Mouse (Mus musculus) midbrain, postnatal 0 days (tissue): ENCODE results near the gene Chrd. TPM values are rescaled to one million over a fixed set of nuclear protein-coding genes. Genes with fewer than 3 reads are reported as not detected.

ENCODE experiments used
- ATAC-seq: fragments of 200-750 bp; cut with Nextera tagmentation; 2 replicates; pipeline ENCODE4 v1.8.0; 2017; ENCODE audit warnings: moderate number of reproducible peaks, mild to moderate bottlenecking, moderate TSS enrichment, moderate library complexity; ENCODE audit not compliant: low FRiP score
- DNase-seq: peaks from one replicate; pipeline ENCODE4 v3.0.0-alpha.2; 2015; ENCODE audit warnings: low spot score
- H3K27ac ChIP-seq: fragments of 300-500 bp; sonication (generic); 2 replicates; pipeline ENCODE4 v1.5.1; 2014; ENCODE audit warnings: low read depth, mild to moderate bottlenecking, low read length, mixed read lengths
- H3K27me3 ChIP-seq: fragments of 300-500 bp; sonication (generic); 2 replicates; pipeline ENCODE4 v1.6.1; 2014; ENCODE audit warnings: low read length, control low read depth, mixed read lengths; ENCODE audit not compliant: insufficient read depth
- H3K36me3 ChIP-seq: fragments of 300-500 bp; sonication (generic); 2 replicates; pipeline ENCODE4 v1.6.1; 2014; ENCODE audit warnings: low read length, control low read depth, mixed read lengths; ENCODE audit not compliant: insufficient read depth
- H3K4me1 ChIP-seq: fragments of 300-500 bp; sonication (generic); 2 replicates; pipeline ENCODE4 v1.6.1; 2014; ENCODE audit warnings: mild to moderate bottlenecking, control low read depth, antibody characterized with exemption, low read length, mixed read lengths; ENCODE audit not compliant: insufficient read depth
- H3K4me2 ChIP-seq: fragments of 300-500 bp; sonication (generic); 2 replicates; pipeline ENCODE4 v1.6.1; 2014; ENCODE audit warnings: low read depth, mild to moderate bottlenecking, low read length, mixed read lengths; ENCODE audit not compliant: poor library complexity, severe bottlenecking
- H3K4me3 ChIP-seq: fragments of 300-500 bp; sonication (generic); 2 replicates; pipeline ENCODE4 v1.5.1; 2014; ENCODE audit warnings: low read depth, mild to moderate bottlenecking, low read length, moderate library complexity
- H3K9ac ChIP-seq: fragments of 300-500 bp; sonication (generic); replicated peaks from 2 replicates; pipeline ENCODE4 v1.6.1; 2014; ENCODE audit warnings: mild to moderate bottlenecking, low read length, moderate library complexity, mixed read lengths; ENCODE audit not compliant: poor library complexity, severe bottlenecking
- H3K9me3 ChIP-seq: fragments of 300-500 bp; sonication (generic); 2 replicates; pipeline ENCODE4 v1.6.1; 2016; ENCODE audit warnings: low read length, control low read depth
- CTCF ChIP-seq: IDR thresholded peaks from 2 replicates; pipeline ENCODE4 v1.5.1; 2016; ENCODE audit warnings: antibody characterized with exemption, mild to moderate bottlenecking
- WGBS: fragments of 180-500 bp; shearing (Covaris S2); extraction: QIAGEN DNeasy Blood & Tissue Kit; methylation state at CpG from one replicate; pipeline ENCODE4 v1.1.7; 2014; 5-methylcytosine and 5-hydroxymethylcytosine counted together
- polyA plus RNA-seq: library from polyadenylated mRNA; unstranded; fragments of >200 nt; fragmentation: Nextera tagmentation; extraction: Ambion mirVana; gene quantifications from 2 replicates; pipeline ENCODE4 v1.2.1, GENCODE M21; 2015
- total RNA-seq: library from RNA; depleted of rRNA; stranded (reverse); fragments of >200 nt; gene quantifications from 2 replicates; pipeline ENCODE4 v1.2.3, GENCODE M21; 2014

Chrd gene
- total and polyA plus RNA-seq, 2 experiments from 2014 or later = 4.1 to 18.1 TPM

DNA sequence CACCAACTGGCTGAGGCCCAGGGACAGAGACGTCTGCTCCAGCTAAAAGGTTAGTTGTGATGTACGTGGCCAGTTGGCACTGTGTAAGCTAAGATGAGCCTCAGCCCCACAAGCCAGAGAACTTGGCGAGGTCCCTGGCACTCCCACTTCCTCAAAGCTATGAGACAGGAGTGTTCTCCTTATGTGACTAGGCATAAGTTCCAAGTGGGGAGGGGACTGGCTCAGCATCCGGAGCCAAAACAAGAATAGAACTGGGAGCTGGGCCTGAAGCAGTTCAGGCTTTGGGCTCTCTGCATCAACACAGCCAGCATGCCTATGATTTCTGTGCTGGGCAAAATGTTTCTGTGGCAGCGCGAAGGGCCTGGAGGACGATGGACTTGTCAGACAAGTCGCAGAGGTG lies 38.1 kb upstream of the Chrd start:
- no peaks in the 10 kb centered on the region for H3K27me3 ChIP-seq
- no peak for TF ChIP-seq CTCF
- H3K4me1 ChIP-seq = peaks cover 12% of the 10 kb centered on the region; the same call in 1 of the 2 replicates
- no peak for DNase-seq
- H3K36me3 ChIP-seq = peaks cover 24% of the 10 kb centered on the region
- H3K9ac ChIP-seq = 0 out of 2 replicates have a peak overlapping the region, but pooled peaks have one; percentile 69
- H3K9me3 ChIP-seq = no peaks in the 10 kb centered on the region
- WGBS = 66% methylated on average over 8 of the region's 8 CpGs
- no peak for ATAC-seq
- H3K4me2 ChIP-seq = peak overlapping the region; percentile 78; the same call in 1 of the 2 replicates
- no peak overlapping the region for H3K27ac ChIP-seq
- no peak overlapping the region for H3K4me3 ChIP-seq

DNA sequence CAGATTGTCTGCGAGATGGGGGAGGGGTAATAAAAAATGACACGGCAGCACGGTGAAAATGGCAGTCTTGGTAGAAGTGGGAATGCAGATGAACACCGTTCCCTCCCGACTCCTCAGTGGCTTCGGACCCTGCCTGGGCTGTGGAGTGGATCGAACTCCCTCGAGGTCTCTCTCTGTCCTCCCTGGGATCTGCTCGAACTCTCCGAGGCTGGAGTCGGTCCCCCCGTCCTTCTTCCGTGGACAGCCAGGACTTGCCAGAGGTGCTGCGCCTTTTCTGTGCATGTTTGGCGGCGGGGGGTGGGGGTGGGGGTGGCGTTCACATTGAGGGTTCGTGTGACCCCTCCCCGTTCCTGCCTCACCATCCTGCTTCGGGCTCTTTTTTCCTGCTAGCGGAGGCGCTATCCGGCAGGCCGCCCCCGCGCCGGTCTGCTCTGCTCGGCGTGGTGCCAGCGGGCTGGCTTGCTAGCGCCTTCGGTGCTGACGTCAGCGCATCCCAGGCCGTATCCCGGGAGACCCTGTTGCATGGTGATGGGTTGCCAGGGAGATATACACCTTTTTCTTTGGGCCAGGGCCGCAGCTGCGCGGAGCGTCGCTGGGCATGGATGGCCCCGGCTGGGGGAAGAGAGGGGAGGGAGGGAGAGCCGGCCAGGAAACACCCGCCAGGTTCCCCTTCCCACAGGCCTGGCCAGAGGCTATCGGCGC lies 37.2 kb upstream of the Chrd start:
- TF ChIP-seq CTCF = no peak
- peak overlapping the region; percentile 46 for H3K4me3 ChIP-seq
- H3K36me3 ChIP-seq = peaks cover 24% of the 10 kb centered on the region
- H3K27ac ChIP-seq = peak overlapping the region; percentile 80
- H3K4me1 ChIP-seq = peaks cover 12% of the 10 kb centered on the region; the same call in 1 of the 2 replicates
- DNase-seq (peak; percentile 96), ATAC-seq (peak; percentile 82)
- no peaks in the 10 kb centered on the region for H3K27me3 ChIP-seq
- H3K9ac ChIP-seq = peak overlapping the region; percentile 69
- H3K4me2 ChIP-seq = peak overlapping the region; percentile 78
- no peaks in the 10 kb centered on the region for H3K9me3 ChIP-seq
- 1% methylated on average over 44 of the region's 46 CpGs for WGBS

DNA sequence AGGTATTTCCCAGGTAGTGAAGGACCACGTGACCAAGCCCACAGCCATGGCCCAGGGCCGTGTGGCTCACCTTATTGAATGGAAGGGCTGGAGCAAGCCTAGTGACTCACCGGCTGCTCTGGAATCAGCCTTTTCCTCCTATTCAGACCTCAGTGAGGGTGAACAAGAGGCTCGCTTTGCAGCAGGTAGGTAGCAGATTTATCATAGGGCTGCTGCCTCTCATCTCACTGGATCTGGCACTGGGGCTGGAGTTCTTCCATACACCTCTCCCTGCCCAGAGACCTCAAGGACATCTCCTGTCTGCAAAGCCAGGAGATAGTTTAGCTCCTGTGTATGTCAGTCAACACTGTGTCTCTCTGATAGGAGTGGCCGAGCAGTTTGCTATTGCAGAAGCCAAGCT lies 33.7 kb upstream of the Chrd start:
- DNase-seq = no peak
- Histone ChIP-seq H3K4me1 (peaks cover 17% of the 10 kb centered on the region), H3K36me3 (peaks cover 25% of the 10 kb centered on the region), H3K4me3 (no peak overlapping the region), H3K27me3 (no peaks in the 10 kb centered on the region), H3K27ac (no peak overlapping the region), H3K9ac (no peak overlapping the region), H3K9me3 (no peaks in the 10 kb centered on the region), H3K4me2 (no peak overlapping the region)
- no peak for TF ChIP-seq CTCF
- no peak for ATAC-seq
- WGBS = 82% methylated on average over 5 of the region's 5 CpGs

DNA sequence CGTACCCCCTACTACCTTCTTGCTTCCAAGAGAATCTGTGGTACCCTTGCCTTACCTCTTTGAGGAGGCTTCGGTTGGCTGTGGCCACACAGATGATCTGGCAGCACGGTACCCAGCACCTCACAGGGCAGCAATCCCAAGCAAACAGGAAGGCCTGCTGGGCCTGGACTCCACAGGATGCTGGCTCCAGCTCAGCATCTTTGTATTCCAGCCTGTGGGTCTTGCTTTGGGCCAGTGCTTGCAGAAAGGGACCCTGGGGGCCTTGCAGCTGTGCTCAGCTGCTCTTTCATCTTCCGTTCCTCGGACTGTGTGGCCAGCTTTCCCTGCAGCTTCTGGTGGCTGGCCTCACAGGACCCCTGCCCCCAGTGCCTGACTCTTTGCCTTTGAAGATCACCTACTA lies 32.9 kb upstream of the Chrd start:
- no peak for TF ChIP-seq CTCF
- ATAC-seq = no peak
- H3K9ac ChIP-seq = no peak overlapping the region
- H3K4me3 ChIP-seq = no peak overlapping the region
- peaks cover 25% of the 10 kb centered on the region for H3K36me3 ChIP-seq
- no peaks in the 10 kb centered on the region for H3K9me3 ChIP-seq
- peaks cover 12% of the 10 kb centered on the region; the same call in 1 of the 2 replicates for H3K4me1 ChIP-seq
- 28% methylated on average over 5 of the region's 5 CpGs for WGBS
- H3K27ac ChIP-seq = no peak overlapping the region
- H3K27me3 ChIP-seq = no peaks in the 10 kb centered on the region
- H3K4me2 ChIP-seq = no peak overlapping the region
- DNase-seq = no peak

DNA sequence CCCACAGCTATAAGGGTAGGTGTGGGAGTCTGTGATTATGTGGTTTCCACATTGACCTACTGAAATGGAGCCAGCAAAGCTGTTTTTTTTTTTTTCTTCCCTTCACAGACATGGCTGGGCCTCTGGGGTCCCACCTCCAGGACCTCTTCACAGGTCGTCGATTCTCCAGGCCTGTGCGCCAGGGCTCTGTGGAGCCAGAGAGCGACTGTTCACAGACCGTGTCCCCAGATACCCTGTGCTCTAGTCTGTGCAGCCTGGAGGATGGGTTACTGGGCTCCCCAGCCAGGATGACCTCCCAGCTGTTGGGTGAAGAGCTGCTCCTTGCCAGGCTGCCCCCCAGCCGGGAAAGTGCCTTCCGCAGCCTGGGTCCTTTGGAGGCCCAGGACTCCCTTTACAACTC lies 31.6 kb upstream of the Chrd start:
- no peak for ATAC-seq
- Histone ChIP-seq H3K36me3 (peaks cover 25% of the 10 kb centered on the region), H3K9me3 (no peaks in the 10 kb centered on the region), H3K9ac (0 out of 2 replicates have a peak overlapping the region, but pooled peaks have one; percentile 33), H3K4me3 (no peak overlapping the region), H3K27ac (no peak overlapping the region), H3K4me2 (no peak overlapping the region), H3K4me1 (peaks cover 5% of the 10 kb centered on the region; the same call in 1 of the 2 replicates), H3K27me3 (no peaks in the 10 kb centered on the region)
- no peak for DNase-seq
- 41% methylated on average over 7 of the region's 7 CpGs for WGBS
- no peak for TF ChIP-seq CTCF
